18 mouse cellular contexts compared by ENCODE assay signal in the genomic region with DNA sequence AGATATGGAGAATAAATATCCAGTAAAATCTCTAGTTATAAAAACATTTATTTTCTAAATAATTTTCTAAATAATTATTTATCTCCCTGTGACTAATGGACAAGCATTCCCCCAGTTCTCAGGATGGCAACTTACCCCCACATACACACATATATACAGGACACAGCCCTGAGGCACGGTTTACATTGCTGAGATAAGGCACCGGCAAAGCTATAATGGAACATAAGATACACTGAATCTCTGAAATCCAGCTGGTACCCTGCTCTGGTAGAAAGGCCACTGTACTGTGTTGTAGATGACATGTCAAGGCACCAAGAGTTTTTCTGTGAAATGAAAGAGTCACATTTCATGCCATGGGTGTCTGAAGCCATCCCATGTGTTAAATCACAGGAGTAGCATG. TPM values are rescaled to one million over a fixed set of nuclear protein-coding genes. Genes with fewer than 3 reads are reported as not detected.
"Had no signal": no experiment of that assay in that cellular context is flagged by ENCODE, and none has a peak within 500 bp of the region (broad histone marks: within the 10 kb centered on the region; RNA-seq: fewer than 3 reads in every experiment).

No protein-coding gene starts in this region.

- H3K36me3 ChIP-seq: kidney, embryonic 15.5 days; limb, embryonic 15.5 days; neural tube, embryonic 15.5 days had no signal

- H3K4me2 ChIP-seq: kidney, embryonic 15.5 days; limb, embryonic 15.5 days; neural tube, embryonic 15.5 days had no signal

- H3K4me3 ChIP-seq: kidney, embryonic 15.5 days; left cerebral cortex, adult 2 months; limb, embryonic 15.5 days; neural tube, embryonic 15.5 days had no signal

- H3K27ac ChIP-seq: kidney, embryonic 15.5 days; left cerebral cortex, adult 2 months; limb, embryonic 15.5 days; neural tube, embryonic 15.5 days; stomach, postnatal 0 days had no signal

- H3K9ac ChIP-seq: kidney, embryonic 15.5 days; limb, embryonic 15.5 days; neural tube, embryonic 15.5 days had no signal

- H3K9me3 ChIP-seq: kidney, embryonic 15.5 days; limb, embryonic 15.5 days; neural tube, embryonic 15.5 days had no signal

- DNase-seq: kidney, adult 2 months; kidney, postnatal 14 days; lung, adult 18-20 months; lung, postnatal 36 days; right cerebral cortex, adult 18-20 months; right cerebral cortex, postnatal 25 days; thymus, postnatal 4 days had no signal

- ATAC-seq: intestine, embryonic 16.5 days had no signal

RNA-seq across cellular contexts. Expression of a gene that starts 39.2 kb away (rescaled TPM):
- polyA plus RNA-seq: intestine, embryonic 16.5 days; large intestine, adult 2 months; limb, embryonic 11.5 days; limb, embryonic 15.5 days; lung, embryonic 16.5 days; neural tube, embryonic 11.5 days; neural tube, embryonic 15.5 days; small intestine, adult 2 months; stomach, postnatal 0 days had no signal

RNA-seq across cellular contexts. Expression of a gene that starts 40.9 kb away (rescaled TPM):
- polyA plus RNA-seq: limb, embryonic 11.5 days; limb, embryonic 15.5 days had no signal
